Mouse (Mus musculus): ENCODE measurements around the gene Nfam1.
A peak's percentile ranks its signal among the peaks of the same experiment; 100 is the strongest.

The Nfam1 gene

DNA sequence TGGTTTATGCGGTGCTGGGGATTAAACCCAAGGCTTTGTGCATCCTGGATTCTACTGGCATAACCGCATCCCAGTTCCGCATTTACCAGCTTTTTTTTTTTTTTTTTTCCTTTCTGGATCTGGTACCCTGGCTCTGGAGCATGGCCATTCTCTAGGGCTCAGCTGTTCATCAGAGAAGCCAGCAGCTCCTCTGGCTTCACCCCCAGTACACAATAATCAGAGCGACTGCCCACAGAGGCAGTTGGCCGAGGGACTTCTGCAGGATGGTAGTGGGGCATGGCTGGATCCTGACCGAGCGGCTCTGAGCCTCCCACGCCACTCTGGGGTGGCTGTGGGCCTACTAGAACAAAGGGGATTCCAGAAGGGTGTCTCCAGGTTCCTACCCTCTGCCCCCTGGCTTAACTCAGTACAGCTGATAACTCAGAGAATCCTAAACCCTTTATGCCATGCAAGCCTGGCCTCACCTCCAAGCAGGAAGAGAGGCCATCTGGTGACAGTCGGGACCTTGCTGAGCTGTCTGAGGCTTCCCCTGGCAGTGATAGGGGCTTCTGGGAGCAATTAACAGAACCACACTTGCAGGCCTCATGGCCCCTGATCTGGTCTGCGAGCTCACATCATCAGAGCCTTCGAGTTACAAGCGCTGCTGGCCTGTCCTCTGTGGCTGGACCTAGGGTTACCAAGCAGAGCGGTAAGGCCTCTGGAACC, 40.9 kb downstream of the Nfam1 start:
- DNase-seq, result no peak

DNA sequence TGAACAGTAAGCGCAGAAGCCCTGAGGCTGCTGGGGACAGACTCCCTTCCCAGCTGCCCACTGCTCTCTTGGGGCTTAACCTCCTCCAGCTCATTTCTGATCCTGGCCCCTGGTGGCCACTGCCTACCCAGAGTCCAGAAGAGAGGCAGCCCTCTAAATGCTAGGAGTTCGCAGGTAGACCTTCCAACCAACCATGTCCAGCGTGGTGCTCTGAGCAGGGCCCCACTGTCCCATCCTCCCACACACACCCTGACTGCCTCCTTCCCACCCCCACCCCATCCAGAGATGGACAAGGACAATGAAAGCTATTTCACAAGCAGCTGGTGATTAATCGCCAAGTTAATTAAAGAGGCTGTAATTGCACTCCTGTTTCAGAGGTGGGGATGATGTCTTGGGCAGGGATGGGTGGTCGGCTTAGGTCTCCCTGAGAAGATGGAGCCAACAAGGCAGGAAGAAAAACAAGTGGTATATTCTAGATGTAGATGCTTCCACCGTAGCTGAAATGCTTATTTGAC, 43.9 kb downstream of the Nfam1 start:
- no peak for DNase-seq

DNA sequence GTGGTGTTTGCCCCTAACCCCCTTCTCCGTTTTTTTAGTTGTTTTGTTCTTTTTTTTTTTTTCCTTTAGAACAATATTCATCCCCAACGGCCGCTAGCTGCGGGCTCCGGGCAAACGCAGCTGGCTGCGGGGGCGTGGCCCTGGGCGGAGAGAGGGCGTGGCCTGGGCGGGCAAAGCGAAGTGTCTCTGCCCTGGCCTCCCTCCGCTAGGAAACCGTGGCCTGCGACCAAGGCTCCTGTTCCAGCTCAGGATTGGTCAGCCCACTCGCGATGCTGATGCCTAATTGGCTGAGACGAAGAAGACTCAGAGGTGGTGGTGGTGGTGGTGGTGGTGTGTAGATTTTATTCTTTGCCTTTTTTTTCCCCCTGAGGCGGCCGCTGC, 45.4 kb downstream of the Nfam1 start, which contains the start of gene Tcf20:
Gene Tcf20 (minus strand): TSS at position 141 of the 381 bp plus-strand sequence.
- DNase-seq, result peak; percentile 95

DNA sequence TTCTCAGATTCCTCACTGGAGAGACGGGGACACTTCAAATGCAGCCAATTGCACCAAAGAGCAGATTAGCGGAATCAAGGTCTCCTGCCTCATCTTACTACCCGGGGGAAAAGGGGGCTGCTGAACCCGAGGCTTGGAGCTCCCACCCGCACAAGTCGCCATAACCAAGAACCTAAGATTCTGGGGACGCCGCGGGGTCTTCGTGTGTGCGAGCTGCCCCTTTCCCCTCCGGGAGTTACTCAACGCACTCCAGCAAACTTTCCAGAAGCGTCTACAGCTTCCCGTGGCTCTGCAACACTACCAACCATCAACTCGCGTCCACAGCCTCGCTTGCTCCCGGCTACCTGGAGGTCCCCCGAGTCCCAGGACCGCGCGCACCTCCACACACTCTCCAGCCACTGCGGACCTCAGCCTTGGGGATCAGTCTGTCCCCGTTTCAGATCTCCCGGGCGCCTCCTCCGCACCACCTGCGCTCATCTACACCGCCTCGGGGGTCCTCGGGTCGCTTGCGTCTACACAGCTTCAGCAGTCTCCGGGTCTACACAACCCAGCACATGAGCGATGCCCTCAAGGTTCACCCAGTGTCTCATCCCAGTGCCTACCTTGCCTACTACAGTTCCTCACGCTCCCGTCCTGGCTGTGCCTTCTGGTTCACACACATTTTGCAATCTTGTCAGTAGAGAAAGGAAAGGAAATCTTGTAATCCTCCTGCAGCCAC, 45.9 kb downstream of the Nfam1 start:
- DNase-seq, result no peak

DNA sequence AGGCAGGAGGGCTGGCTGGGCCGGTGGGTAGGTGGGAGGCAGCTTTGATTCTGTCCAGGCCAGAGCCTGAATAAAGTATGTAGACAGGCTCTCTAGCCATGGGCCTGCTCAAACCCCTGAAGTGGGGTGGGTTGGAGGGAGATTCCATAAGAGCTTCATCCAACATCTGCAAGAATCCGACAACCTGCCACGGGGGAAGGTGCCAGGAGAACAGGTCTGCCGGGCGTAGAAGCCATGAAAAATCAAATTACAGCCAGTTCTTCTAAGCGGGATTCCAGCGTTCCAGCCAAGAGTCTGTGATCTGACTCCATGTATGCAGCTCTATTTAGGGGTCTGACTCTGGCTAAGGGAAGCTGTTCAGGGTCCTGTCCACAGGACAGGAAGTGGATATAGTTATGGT, 48.5 kb downstream of the Nfam1 start:
- no peak for DNase-seq

GRCm38 (mm10) chr15:82984097-82984496, 49.0 kb downstream of the Nfam1 start:
- DNase-seq, result no peak

DNA sequence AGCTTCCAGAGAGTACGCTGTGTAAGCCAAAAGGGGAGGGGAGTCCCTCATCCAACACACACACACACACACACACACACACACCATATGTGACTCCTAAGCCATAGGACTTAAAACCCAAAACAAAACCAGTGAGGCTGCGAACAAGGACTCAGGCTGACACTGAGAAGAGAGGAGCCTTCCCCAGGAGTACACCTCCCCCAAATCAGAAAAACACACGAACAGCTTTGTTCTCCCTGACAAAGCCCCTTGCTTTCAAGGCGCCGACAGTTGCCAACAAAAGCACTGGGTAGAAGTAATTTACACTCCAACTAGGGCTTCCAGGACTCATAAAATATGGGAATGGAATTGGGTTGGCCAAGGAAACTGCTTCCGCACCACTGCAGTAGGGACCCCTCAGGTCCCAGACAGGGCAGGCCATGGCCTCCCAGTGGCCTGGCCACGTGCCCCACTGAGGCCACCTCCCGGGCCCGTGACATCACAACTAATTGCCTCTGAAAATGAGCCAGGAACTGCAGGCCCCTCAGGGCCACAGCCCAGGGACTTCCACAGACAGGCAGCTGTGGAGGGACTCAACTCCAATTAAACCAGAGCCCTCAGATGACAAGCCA, 49.6 kb downstream of the Nfam1 start:
- DNase-seq, result peak; percentile 77

GRCm38 (mm10) chr15:82982724-82983415, 50.2 kb downstream of the Nfam1 start:
- no peak for DNase-seq

DNA sequence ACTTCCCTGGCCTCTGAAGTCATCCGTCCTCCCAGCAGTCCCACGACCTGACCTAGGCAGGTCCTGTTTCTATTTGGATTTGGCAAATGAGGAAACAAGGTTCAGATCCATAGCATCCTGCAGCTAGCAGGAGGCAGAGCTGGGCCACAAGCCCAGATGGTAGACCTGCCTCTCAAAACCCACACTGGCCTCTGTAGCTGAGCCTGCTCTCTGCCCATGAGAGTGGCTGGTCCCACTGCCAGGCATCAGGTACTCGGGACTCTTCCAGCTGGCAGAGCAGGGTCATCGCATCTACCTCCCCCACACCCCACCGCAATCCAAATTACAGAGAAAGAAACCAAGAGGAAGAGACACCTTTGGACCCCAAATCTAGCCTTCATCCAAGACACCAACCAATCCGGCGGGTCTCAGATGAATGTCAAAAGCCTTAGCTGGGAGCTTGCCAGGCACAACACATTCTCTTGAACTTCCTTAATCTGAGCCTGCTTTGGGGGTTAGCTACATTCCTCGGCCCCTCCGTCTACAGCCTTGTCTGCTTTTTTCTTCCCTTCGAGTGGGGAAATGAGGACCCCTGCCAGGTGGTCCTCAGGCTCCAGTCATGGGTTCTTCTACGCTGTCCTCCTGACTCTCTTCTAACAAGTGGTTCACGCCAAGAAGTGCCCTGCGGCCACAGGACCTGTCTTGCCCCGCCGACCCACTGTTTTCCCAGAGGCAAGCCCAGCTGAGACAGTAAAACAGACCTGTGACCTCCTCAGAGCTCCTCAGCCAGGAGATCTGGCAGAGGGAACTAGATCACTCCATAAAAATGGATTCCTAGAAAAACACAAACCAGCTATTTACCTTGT, 51.2 kb downstream of the Nfam1 start:
- no peak for DNase-seq

GRCm38 (mm10) chr15:82979531-82979930, 53.6 kb downstream of the Nfam1 start:
- DNase-seq, result no peak

GRCm38 (mm10) chr15:82974471-82974870, 58.6 kb downstream of the Nfam1 start:
- DNase-seq, result no peak

DNA sequence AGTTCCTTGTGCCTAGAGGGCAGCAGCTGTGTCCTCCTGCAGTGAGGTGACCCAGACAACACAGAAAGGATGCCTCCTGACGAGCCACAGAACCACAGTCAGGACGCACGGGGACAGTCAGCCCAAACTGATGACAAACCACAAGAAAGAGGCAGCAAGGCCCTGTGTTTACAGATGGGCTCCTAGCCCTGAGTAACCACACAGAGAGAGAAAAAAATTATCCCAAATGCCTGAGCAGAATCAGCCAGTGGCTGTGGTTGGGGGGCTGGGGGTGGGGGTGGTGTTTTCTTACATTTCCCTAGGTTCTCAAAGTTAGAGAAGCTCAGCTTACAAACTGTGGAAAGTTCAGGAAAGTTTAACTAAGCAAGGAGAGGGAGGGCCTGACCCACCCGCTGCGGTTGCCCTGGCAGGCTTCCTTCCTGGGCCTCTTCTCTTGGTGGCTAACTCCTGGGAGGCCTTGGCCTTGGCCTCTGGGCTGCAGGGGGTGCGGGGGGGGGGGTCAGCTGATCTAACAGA, 63.8 kb downstream of the Nfam1 start:
- no peak for DNase-seq

DNA sequence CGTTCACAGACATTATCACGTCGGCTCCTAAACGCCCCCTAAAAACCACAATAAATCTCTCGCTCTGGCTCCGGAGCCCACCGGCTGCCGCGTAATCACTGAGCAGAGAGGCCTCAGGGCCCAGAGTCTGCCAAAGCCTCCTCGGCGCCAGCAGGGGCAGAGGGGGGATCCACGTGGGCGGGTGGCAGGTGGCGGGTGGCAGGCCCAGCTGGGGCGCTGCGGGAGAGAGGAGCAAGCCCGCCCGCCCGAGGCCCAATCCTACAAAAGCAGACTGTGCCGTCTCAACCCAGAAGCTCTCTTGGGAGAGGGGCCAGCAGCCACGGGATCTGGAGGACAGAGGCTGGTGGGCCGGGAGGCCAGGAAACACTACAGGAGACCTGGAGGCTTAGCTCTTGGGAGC, 64.7 kb downstream of the Nfam1 start:
- no peak for DNase-seq

GRCm38 (mm10) chr15:82967947-82968346, 65.2 kb downstream of the Nfam1 start:
- no peak for DNase-seq

GRCm38 (mm10) chr15:82964266-82964825, 68.8 kb downstream of the Nfam1 start:
- no peak for DNase-seq

GRCm38 (mm10) chr15:82963556-82964156, 69.5 kb downstream of the Nfam1 start:
- peak; percentile 34 for DNase-seq

DNA sequence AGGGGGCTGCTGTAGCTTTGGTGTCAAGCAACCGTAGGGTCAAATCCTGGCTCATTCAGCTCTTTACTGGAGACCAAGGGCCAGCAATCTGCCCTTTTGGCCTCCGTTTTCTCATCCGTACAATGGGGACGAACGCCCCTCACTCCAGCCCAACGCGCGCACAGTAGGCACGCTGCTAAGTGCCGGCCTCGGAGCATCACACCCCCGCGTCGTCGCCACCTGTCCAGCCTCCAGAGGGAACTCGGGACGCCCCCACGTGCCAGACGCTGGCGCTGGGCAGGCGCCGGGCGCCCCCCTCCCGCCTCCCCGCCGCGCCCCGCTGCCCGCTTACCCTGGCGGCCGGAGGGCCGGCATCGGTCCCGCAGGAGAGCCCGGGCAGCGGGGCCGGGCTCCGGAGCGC, 70.0 kb downstream of the Nfam1 start:
- DNase-seq, result no peak

GRCm38 (mm10) chr15:82962536-82962935, 70.6 kb downstream of the Nfam1 start:
- DNase-seq, result peak; percentile 41

GRCm38 (mm10) chr15:82960786-82961561, 72.1 kb downstream of the Nfam1 start:
- no peak for DNase-seq

DNA sequence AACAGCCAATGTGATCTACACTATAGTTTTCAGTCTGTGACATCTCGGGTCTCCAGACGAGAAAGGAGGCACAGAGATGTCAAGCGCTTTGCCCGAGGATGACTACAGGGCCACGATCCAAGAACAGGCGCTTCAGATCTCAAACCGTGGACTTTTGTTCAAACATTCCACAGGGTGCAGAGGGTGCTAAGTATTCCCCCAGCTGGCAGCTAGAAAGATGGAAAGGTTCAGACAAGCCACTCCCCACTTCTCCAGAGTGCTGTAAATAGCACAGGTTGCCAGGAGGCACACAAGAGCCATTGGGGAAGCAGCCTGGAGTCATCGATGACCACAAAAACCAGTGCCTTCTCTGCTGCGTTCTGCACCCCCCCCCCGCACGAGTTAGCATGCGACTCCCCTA, 74.0 kb downstream of the Nfam1 start:
- DNase-seq, result no peak
